Mouse (Mus musculus) mouse embryonic stem cell (cell line): Measurements from ENCODE around the gene Syt12.

Experiments
- in situ Hi-C, 2 experiments: fragments of 300-500 bp; cut with MboI; formaldehyde crosslinking; loops; 1 replicate in 1 of 2; 3 replicates in 1 of 2; pipeline ENCODE4 v1.14.3; 2019 to 2020; ENCODE audit warnings: low sequenced_read_pairs in 2 of 2, low pct_unique_long_range_greater_than_20kb in 1 of 2, mixed read lengths in 1 of 2; ENCODE audit not compliant: unreplicated experiment in 1 of 2

Gene Syt12

DNA sequence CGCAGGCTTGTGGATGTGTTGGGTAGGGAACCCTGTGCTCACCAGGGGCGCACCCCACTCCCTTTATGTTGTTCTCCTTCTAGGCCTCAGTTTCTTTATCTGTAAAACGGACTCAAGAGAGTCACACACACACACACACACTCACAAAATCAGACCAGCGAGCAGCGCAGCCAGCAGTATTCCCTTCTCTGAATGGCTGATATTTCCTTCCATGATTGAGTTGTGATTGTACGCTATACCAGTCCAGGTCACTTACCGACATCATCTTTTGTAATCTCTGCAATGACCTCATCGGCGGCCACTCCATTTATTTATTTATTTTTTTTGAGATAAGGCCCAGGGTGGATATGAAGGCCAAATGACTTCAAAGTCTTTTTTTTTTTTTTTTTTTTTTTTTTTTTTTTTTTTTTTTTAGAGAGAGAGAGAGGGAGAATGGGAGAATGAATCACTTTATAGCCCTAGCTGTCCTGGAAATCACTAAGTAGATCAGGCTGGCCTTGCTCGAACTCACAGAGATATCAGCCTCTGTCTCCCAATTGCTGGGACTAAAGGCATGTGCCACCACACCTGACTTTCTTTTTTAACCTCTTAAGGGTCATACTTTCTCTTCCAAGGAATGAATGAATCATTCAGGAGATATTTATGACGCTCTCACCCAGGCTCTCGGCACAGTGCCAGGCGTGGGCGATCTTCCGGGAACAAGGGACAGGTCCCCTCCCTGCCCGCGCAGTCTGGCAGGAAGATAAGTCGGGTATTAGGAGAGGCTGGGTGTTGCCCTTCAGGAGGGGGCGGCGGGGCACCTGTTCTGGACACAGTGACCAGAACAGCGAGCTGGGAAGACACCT is at the start of gene Syt12:
Gene Syt12, minus strand, starts transcription at position 103 of the 845 bp plus-strand sequence.
- in situ Hi-C loops, result loop anchor here in 1 of 2 experiments (25.0 kb wide), 1 partner anchor 510 kb away; the partner anchor contains the start of gene Npas4

DNA sequence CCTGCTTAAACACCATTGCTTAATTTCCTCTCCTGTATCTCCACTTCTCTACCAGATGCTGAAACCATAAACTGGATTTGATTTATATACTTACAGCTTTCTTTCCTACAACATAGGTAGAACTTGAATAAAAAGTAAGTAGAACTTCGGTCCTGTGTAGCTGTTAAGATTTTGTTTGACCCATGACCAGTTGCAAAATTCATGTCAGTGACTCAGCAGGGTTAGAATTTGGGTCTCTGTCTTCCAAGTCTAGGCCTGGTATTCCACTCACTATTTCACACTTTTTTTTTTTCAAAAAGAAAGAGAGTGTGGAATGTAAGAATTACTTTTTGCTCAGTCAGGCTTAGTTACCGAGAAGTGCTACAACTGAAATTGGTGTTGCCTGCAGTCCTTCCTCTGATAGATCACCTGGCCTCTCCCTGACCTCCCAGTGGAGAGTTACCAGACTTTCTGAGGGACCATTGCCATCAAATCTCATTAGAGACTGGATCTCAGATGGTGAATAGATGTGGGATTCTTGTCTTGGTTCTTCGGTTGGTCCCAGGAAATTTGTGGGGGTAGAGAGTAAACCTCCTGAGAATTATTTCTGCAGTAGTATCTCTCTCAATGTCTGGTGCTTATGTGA is 44.3 kb upstream of the Syt12 start:
- in situ Hi-C loops, result no loop called here

DNA sequence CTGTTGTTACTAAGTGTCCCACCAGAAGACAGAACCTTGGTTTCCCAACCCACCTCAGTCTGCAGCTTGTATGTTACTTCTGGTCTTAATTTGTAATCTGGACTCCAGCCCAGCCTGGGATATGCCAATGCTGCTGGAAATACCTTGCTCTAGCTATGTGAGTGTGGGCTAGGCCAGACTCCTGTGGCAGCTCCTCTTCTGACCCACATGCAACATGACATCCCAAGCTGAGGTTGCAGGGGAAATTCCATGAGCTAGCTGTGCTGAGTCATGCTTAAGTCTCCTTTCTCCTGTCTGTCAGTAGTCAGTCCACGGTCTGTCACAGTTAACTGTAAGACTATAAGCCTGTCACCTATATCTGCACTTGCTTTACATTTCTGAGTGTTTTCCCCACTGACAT is 40.2 kb upstream of the Syt12 start:
- in situ Hi-C loops, result no loop called here

DNA sequence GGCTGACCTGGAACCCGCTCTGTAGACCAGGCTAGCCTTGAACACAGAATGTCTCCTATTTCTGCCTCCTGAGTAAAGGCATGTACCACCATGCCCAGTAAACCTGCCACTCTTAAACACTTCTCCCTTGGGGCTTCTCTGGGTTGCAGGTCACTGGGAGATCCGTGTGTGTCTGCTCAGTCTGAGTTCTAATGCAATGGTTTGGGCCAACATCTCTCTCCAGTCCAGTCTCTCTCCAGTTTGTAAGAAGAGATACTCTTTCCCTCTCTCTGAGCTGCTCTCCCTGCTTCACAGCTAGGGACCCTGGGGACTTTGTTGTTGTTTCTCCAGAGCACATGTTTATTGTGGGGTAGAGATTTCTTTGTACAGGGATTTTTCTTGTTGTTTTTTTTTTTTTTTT is 39.0 kb upstream of the Syt12 start:
- in situ Hi-C loops, result no loop called here

DNA sequence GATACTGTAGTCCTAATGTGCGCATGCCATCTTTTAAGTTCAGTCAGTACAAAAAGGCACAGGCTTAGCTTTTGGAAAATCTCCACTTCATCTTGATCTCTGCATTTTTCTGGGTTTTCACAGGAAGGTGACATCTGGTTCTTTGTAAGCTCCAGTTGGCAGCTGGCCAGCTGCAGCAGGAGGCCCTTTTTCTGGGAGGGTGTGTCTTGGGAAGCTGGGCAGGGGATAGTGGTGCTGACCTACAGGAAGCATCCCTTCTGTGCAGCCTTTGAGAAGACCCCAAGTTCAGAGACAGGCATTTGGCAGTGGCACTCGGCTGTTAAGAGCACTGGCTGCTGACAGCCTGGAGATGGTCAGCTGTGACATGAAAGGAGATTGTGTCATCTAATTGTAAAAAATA is 38.5 kb upstream of the Syt12 start:
- in situ Hi-C loops, result no loop called here

DNA sequence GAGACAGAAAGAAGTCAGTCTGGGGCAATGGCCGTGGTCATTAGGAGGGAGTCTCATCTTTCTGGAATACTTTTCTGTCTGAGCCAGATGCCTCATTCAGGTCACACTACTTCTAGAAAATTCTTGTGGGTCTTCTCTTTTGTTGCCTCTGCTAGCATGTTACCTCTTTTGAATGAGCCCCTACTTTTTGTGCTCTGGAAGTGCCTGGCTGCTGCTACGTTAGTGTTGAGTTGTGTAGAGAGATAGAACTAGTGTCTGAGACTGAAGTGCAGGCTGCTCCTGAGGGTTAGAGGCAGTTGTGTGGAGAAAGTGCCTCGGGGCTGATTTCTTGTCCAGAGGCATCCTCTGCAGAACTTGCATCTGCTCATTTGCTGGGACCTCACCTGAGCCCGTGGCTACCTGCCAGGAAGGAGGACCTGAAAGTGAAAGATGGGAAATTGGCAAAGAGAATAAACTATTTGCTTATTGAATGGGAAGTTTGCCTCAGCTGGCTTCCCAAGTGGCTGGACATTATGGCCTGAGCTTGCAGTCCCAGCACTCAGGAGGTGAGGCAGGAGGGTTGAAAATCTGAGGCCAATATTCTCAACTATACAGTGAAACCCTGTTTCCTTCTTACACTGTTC is 36.1 kb upstream of the Syt12 start:
- in situ Hi-C loops, result no loop called here

DNA sequence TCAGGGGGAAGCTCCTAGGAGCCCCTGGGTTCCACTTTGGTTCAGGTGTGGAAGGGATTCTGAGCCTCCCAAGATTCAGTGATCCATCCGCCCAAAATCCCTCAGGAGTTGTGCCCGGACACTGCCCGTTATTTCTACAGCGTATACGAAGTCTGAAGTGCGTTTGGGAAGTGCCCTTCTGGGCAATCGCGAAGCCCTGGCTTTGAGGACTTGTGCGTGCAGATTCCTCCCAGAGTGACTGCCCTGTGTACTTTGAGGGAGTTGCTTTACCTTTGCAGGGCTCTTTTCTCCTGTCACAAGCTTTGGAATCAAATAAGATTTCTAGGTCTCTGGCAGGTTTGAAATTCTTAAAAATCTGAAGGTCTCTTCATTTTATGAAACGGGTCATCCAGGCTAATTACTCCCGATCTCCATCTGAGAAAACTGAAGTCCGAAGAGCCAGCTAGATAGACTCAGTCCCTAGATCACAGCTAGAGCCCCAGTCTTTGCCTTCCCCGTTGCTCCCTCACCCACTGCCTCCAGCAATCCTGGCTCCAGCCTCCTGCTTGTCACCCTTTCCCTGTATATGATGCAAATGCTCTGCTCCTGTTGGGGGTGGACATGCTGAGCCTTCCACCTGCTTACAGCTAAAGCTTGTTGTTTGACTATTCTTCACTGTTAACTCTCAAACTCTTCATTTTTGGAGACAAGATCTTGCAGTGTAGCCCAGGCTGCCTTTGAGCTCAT is 34.0 kb upstream of the Syt12 start:
- in situ Hi-C loops, result no loop called here

DNA sequence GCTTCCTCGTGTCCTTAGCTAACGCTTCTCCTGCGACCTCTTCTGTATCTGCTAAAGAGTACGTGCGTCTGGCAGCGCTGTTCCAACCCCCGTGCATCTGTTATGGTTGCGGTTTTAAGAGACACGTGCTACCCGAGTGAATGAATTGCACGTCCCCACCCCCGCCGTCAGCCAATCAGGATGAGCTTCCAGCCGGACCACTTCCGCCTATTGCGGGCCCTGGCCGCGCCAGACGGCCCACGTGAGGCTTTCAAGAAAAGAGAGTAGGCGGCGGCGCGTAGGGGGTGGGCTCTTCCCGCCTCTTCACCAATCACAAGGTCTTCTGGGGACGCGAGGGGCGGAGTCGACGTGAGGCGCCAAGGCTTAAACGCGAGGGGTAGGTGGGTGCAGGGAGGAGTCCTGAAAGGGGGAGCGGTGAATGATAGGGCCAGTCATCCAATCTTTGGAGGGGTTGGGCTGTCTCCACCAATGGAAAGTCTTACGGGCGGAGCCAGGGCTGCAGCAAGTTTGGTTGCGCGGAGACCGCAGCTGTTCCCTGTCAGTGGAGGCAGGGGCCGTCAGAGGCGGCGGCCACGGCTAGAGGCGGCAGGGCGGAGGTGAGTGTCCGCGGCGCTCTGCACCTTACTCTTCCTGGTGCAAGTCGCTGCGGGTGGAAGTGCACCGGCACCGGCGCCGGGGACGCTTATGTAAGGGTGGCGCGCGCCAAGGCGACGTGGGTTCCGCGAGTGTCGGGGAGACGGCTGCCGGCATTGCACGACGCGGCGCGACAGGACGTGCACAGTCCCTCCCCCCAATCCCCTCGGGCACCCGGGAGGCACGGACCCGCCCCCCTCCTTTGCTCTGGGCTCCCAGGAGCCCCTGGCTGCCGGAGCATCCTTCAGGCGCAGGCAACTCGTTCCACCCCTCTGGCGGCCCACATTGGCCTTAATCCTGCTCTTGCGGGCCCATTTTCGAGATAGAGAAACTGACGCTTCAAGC is 33.0 kb upstream of the Syt12 start, which contains the start of gene Pcx:
Gene Pcx, plus strand, starts transcription at position 487 of the 978 bp plus-strand sequence.
- in situ Hi-C loops, result no loop called here

DNA sequence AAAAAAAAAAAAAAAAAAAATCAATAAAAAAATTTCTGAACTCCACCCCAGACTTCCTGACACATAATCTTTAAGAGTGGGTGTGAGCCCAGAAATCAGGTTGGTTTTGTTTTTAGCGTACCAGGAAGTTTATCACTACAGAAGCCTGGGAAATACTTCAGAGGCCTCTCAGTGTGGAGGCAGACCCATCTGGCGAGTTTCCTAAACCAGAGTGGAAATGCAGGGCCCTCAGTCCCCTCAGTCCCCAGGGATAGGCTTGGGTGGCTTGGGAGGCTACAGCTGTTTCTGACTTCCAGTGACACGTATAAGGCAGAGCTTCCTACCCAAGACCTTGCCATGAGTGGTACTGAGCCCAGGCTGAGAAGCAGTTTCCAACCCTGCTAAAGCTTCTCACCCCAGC is 30.5 kb upstream of the Syt12 start:
- in situ Hi-C loops, result no loop called here

DNA sequence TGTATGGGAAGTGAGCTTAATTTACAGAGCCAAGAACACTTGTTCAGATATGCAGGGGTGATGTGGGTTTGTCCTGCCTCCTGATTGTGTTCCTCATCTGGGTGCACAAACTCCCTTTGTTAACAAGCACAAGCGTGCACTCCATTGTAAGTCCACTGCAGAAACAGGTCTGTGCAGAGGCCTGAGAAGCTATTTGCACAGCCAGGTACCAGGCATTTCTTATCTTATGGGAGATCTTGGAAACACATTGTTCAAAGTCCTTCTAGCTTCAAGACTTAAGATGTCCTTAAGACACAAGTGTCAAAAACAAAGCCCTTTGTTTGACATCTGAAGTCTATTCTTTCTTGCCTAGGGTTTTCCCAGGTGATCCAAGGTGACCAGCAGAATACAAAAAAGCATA is 27.6 kb upstream of the Syt12 start:
- in situ Hi-C loops, result no loop called here

DNA sequence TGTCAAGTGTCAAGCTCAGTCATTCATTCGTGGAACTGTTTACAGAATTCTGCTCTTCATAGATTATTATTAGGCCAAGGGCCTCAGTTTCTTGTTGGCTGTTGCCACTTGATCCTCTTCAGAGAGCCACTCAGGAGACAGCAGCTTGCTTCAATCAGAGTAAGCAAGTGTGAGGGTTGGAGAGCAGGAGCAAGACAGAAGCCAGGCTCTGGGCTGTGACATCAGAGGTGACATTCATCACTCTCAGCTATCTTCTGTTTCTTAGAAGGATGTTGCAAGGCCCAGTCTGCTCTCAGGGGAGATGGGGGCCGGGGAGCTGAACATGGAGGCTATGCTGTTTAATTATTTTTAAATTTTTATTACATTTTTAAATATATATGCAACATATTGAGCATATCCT is 25.5 kb upstream of the Syt12 start:
- in situ Hi-C loops, result no loop called here

DNA sequence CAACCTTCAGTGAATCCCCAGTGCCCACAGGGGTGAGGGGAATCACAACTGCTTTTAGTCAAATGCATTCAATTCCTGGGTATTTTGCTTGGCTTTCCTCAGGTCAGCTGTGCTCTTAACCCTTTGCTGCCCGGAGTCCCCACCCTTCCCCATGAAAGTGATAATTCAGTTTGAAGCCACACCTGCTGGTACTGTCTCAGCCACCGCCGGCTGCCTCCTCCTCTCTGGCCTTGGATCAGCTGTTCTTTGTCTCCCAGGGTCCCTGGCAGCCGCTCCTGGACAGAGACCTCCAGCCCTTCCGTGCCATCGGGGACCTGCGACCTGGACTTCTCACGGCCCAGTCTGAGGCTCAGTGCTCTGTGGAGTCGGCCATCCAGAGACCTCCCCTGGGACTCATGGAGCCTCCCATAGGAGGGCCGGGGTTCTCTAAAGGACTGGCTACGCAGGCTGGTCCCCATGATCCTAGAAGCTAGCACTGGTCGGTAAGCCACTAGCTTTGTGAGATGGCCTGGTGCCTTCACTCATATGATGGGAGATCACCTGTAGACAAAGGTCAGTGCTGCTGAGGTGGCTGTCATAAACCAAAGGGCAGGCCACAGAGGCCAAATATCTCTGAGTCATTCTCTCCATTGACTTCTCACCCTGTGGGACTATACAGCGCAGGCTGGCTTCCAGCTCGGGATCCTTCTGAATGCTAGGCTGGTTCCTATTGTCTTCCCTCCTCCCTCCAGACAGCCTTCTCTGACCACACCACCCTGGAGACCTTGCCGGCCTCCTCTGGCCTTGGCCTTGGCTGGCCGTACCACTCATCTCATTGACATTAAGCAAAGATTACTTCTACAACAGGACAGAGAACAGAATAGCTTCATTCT is 21.1 kb upstream of the Syt12 start, which contains the start of gene 2010003K11Rik:
Gene 2010003K11Rik, minus strand, starts transcription at position 522 of the 872 bp plus-strand sequence.
- in situ Hi-C loops, result loop anchor here (5.0 to 25.0 kb wide), 3 partner anchors 44 to 489 kb away; partner anchors contain the start of gene Npas4 (in 1 of the 2)

DNA sequence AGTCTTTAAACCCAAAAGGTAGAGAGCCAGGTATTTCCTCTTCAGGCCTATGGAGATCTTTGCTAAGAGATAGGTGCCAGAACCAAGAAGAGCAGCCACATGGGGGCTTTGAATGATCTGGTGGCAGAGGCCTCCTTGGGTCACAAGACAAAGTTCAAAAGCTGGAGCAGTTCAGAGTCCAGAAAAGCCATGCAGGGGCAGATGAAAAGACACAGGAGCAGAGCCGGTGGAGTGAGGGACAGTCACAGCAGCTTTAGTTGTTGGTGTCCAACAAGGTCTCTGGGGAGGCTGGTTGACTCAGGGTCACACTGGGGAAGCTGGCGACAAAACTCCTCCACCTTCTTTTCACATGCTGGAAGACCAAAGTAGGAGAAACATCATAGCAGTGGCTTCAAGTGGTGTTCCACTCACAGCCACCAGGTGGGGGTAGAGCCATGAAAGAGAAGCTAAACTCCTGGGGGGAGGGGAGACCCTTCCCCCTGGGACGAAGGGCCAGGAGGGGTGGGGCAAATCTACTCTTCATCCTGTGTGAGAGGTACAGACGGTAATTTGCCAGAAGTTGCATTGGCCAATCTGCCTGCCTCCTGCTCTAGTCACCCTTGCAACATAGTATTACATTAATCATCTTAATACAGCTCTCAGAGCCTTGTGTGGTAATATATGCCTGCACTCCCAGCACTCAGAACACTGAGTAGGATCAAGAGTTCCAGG is 20.2 kb upstream of the Syt12 start:
- in situ Hi-C loops, result loop anchor here (5.0 to 25.0 kb wide), 3 partner anchors 45 to 490 kb away; partner anchors contain the start of gene Npas4 (in 1 of the 2)

DNA sequence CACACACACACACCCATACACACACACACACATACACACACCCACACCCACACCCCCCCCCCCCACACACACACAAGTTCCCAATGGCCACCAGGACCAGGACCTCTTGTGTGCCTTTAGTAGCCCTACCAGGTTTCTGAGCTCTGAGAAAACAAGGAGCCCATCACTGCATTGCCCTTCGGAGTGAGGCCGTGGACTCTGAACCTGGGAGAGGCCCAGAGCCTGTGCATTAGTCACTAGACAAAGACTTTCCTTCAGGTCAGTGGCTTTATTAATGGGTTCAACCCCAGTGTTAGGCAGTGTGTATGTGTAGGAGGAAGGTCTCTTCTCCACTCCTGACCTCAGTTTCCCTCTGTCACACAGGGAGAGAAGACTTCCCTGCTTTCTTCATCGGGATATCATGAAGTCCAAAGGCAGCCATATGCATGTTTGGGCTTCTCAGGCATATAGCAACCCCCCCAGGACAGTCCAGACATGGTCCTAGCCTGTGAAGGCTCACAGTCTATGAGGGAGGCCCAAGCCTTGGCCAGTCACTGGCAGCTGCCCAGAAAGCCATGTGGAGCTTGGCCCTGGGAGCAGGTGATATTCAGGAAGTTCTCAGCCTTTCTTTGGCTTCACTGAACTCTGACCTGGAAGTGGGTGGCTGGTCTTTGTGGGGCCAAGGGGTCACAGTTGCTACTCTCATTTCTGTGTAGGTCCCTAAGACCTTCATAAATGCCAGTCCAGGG is 19.5 kb upstream of the Syt12 start:
- in situ Hi-C loops, result loop anchor here (5.0 to 25.0 kb wide), 3 partner anchors 46 to 491 kb away; partner anchors contain the start of gene Npas4 (in 1 of the 2)

DNA sequence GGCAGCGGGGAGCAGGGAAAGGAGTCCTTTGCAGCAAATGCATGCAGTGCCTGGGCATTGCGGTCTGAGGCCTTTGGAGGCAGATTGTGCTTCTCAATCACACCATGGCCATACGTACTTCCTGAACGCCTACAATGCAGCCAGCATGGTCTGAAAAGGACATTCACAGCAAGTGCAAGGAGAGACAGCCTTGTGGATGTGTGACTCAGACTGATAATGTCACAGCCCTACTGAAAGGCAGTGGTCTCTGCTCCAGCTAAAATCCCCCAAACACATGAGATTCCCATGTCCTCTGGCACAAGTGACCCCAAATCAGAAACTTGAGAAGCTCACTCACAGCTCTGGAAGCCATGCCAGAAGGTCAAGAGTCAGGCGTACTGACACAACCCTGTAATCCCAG is 18.6 kb upstream of the Syt12 start:
- in situ Hi-C loops, result loop anchor here (5.0 to 25.0 kb wide), 3 partner anchors 46 to 491 kb away; partner anchors contain the start of gene Npas4 (in 1 of the 2)
